Mouse (Mus musculus) T-helper 2 cell (primary cell): ENCODE measurements at regions not wholly inside any gene's neighbourhood (a gene's known extent, or its start where the extent isn't known, plus 50 kb on each side); places are given as distances from the start of the nearest gene placed in this dataset.

Source experiments
- in situ Hi-C: fragments of 300-600 bp; cut with MboI, MseI; formaldehyde crosslinking; loops from one replicate; pipeline ENCODE4 v1.15.1; 2025; ENCODE audit warnings: high pct_unique_total_duplicates

DNA sequence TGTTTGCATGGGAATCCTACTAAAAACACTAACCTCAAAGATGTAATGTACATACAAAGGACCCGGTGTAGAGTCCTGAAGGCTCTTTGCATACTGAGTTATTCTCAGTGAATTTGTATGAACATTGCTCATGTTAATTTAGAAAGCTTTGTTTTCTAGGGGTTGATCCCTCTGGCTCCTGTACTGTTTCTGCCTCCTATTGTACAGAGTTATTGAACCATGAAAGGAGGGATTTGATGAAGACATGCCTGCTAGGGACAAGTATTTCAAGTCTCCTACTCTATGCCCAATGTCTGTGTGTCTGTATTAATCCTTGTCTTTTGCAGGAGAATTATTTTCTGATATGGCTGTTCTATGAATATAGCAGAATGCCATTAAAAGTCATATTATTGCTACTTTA lies 1425.1 kb downstream of the Fam181b start:
- in situ Hi-C loops, result no loop called here

DNA sequence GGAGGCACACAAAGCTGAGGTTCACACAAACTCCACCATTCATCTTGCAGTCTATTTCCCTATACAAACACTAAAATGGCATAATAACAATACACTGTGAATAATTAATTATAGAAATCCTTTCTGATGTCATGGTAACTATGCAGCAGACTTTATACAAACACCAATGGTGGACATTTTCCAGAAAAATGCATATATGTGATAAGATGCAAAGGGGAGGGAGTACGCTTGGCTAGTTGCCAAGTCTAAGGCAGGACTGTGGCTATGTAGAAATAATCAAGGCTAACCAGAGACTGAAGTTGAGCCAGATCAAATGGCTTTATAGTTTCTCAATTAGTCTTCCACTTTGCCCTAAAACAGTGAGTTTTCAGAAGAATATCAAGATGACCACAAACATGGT lies 1437.3 kb downstream of the Fam181b start:
- in situ Hi-C loops, result no loop called here

DNA sequence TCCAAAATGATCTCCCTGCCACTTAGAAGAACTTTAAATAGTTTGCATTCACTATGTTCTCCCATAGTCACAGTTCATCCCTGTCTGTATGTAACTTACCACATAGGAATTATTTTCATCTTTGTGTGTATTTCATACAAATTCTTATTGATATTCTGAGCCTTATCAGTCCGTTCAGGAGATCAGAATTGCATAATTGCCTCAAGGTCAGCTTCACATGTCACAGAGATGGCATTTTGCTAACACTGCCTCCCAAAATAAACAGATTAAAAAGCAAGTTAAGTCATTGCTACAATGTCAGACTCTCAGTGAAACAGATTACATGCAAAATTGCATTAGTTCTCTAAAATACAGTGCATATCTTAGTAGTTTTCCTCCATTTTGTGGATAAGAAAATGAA lies 1452.9 kb downstream of the Fam181b start:
- in situ Hi-C loops, result loop anchor here (10.0 kb wide), 1 partner anchor 328 kb away; no protein-coding TSS in a partner anchor

DNA sequence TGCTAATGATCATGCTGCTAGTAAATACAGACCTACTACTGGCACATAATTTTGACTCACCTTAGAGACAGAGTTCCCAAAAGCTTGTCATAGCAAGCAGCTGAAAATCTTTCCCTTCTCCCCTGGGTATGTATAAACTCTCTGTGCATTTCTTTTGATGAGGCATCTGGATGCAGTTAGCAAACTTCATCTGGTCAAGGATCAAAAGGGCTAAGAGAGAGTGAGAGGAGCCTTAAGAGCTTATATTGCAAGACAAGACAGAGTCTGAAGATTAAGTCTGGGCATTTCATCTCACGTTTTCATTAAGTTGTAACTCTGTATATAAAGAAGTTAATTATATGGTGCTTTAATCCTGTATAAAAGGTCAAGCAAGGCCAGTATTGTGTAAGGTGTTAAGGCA lies 1468.7 kb downstream of the Fam181b start:
- in situ Hi-C loops, result no loop called here

DNA sequence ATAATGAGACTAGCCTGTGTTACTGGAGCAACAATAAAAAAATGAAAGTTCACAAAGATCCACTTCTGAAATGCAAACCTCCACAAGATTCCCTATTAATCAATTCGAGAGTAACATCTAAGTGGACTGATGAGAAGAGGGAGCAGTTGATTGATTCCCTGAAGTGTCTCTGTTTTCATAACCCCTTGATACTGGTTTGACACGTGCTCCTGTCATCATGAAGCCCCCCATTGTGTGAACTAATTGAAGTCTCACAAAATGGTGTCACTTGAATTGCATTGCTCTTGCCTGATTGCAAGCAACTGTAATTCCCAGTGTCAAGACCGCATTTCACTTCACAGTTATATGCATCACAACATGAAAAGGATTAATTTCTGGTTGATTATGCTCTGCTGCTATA lies 1501.8 kb downstream of the Fam181b start:
- in situ Hi-C loops, result no loop called here

DNA sequence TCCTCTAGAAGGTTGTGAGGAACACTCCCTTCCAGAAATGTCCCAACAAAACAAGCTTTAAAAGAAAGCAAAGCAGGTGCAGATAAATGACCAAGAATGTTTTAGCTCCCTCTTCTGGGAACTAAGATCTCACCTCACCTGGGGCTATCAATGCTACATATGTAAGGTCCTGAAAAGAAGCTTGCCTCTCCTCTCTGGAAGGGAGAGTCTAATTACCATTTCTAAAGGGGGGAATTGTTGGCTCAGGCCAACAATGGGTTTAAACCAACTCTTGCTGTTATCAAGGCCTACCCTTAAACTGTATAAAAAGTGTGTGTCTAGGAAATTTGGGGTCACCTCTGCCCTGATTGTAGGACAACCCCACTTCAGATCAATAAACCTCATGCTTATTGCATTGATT lies 1508.1 kb downstream of the Fam181b start:
- in situ Hi-C loops, result no loop called here

DNA sequence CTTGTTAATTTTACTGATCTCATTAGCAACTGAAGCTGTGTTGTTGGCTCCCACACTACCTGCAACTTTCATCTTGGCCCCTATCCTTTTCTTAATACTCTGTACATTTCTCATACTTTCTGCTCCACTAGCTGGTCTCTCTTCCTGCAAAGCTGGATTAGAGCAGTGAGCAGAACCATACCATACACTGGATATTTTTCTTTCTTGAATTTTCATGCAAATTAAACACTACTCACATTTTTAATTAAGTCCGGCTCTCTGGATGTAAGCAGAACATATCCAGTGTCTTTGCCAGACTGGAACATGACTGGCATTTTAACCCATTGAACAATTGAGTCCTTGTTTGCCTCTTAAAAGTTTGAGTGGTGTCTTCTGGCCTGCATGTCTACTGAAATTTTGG lies 1515.0 kb downstream of the Fam181b start:
- in situ Hi-C loops, result no loop called here

DNA sequence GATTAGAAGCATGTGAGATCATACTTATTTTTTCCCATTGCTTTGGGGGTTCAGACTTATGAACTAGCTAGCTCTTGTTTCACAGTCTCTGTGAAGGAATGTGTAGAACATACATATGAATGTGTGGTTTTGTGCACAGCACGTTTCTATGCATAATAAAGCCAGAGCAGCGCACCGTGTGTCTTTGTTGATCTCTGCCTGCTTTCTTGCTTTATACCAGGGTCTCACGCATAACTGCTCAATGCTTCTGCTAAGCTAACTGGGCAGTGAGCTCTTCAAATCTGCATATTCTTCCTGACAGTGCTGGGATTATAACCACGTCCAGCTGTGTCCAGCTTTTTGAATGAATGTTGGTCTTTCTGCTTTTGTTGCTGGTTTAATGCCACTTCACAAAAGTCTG lies 1539.3 kb downstream of the Fam181b start:
- in situ Hi-C loops, result no loop called here

DNA sequence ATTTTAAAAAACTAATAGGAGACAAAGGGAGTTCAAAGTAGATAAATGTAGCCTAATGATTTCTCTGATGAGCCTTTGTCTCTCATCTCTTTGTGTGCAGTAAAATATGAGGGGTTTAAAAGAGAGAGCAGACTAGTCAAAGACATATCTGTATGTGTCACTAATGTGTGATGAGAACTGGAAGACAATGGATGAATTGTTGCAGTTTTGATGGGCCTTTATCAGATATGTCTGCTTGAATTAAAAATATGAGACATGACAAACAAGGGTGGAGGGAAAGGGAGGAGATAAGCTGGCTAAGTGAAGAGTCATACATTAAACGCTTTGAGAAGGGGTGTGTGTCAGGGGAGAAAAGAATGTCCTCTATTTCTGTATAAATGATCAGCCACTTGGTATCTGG lies 1544.9 kb downstream of the Fam181b start:
- in situ Hi-C loops, result no loop called here

DNA sequence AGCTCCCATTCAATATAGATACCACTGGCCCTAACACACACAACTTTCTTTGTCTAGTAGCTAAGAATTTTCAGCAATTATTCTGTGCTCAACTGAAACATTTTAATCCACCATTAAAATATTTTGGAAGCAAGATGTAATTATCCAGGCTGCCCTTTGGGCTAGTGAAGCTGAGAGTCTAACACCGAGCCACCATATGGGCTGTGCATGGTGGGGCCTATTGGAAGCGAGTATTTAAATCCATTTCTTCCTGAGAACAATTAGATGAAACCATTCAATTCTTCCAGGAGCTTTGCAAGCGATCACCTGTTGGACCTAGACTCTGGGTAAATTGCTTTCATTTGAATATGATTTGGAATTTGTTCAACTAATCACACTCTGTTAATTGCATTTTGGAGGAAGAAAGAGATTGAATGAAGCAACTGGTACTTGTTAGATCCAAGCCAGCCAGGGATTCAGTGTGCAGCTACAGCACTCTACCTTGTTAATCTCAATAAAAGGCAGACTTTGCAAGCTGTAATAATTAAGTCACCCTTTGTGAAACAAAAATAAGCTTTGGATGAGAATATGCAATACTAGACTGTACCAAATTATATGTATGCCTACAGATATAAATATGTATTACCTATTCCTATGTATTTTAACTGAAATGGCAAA lies 1533.6 kb upstream of the Tenm4 start:
- in situ Hi-C loops, result no loop called here

DNA sequence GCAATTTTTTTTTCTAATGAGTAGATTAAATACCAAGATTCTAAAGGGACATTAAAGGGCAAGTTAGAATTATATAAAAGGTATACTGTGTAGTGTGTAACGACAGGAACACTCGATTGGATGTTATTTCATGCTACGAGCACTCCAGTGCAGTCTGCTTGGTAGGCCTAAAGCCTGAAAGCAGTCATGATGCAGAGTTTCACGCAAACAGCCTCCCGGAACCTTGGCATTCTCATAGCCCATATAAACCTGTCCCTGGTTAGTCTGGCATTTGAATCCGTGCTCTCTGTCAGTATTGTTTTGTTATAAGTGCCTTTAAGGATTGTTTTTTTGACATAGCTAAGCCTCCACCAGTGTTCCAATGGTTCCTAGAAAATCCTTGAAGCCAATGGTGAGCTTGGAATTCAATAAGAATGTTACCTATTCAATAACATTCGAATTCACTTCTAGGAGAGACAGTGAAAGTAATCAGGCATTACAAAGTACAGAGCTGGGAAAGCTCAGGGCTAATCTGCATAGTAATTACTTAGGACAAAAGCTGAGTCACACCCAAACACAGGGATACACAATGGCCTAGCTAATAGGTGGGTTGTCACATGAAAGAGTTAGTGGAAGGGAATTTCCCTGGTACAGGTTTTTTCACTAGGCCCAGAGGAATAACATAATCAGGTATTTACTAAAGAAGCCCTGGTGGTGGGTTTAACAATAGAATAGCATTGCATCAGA lies 1526.3 kb upstream of the Tenm4 start:
- in situ Hi-C loops, result no loop called here

DNA sequence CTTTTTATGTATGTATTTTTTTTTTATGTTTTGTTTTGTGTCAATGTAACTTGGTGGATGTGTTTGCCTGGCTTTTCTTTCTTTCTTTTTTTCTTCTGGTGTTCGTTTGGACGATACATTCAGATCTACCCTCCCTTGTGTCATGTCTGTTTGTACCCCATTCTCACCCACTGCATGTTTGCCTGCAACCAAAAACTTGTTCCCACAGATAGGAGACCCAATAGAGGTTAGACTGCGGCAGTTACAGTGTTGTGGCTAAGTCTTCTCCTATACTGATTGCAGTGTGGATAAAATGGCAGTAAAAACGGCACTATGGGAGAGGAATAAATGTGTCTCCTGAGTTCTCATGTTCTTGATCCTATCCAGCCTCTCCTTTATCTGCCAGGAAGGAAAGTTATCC lies 1525.7 kb upstream of the Tenm4 start:
- in situ Hi-C loops, result no loop called here

DNA sequence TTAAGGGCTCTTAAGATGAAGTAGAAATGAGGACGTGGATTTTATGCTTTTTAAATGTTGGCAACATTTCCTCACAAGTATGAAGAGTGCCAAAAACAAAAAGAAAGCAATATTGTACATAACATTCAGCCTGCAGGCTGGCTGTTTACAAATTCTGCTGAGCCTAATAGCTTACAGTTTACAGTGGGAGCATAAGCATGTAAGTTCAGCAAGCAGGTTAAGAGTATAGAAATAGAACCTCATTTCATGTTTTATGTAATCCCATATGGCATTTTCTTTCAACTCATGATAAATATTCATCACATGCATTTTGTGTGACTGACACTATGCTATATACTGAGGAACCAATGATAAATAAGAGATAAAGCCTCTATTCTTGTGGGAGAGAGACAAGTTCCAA lies 1520.6 kb upstream of the Tenm4 start:
- in situ Hi-C loops, result no loop called here

DNA sequence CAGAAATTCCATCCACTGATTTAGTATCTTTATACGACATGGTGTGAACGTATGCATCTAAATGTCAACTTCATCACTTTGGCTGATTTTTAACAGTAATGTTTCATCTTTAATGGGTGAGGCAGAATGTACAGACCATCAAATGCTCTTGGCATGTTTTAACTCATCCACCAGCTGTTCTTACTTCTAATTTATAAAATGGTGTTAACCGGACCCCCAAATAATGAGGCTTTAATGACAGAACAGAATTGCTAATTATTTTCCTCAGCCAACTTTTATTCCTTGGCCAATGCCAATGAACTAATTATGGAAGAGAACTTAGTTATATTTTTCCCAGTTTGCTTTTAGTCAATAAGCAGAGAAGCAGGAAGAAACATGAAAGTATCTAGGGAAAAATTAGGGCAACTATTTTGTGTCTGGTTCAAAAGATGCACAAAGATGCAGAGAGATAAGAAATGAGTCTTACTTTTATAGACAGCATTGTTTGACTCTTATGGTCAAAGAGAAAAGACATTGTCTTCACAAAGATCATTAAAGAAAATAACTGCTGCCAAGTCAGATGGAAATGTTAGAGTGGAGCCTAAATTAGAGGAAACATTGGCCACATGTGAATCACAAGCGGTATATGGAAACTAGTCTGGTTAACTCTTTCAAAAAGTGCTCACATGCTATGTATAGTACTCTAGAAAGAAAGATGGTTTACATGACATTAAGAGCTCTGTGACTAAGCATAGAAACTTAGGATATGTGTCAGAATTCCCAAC lies 1504.5 kb upstream of the Tenm4 start:
- in situ Hi-C loops, result no loop called here

DNA sequence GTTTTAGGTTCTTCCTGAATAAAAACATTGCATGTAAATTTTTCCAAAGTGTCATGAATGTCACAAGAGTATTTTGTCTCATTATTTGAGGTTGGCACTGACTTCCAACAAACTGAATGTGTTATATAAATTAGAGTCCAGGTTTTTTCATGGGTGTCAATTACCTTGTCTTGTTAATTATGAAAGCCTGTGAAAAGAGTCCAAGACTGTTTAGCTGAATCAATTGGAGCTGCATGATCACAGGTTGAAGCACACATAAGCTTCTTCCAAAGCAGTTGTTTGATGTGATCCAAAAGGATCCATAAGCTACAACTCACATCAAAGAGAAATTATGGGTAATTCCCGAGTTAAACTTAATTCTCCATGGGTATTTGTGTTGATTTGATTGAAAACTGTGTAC lies 1502.8 kb upstream of the Tenm4 start:
- in situ Hi-C loops, result no loop called here

DNA sequence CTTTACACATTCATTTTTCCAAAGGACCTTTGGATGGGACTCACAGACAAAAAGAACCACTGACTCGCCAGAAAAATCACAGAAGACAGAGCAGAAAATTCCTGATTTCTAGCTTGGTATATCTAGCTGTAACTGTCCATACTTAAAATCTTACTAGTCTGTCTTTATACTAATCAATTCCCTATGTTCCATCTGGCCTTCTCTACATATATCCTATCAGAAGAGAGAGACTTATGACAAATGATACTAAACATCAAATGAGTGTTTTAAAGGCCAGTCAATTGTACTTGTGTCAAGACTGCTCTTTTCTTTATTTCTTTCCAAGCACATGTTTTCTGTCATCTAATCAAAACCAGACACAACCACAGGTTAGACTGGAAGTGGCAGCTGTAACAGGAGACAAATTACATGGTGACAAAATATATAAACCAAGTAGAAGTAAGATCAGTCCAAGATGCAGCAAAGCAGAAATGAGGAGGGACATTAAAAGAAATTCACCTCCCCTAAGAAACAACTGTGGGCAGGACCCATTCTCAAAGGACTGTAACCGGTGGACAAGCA lies 1502.1 kb upstream of the Tenm4 start:
- in situ Hi-C loops, result no loop called here

DNA sequence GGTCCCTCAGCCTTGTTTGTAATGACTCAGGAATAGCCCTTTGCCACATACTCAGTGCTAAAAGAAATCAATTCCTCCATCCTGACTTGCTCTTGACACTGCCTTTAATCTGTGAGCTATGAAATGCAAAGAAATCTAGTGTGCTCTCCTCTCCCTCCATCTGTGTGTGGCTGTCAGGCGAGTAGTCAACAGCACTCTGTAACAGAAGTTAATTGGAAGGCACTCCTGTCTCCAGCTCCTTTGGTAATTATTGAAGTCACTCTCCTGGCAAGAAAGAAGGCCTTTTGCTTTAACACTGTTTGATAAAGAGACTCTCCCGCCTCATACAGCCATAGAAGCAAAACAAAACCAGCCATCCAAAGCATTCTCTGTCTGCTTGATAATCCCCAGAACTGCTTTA lies 1483.2 kb upstream of the Tenm4 start:
- in situ Hi-C loops, result no loop called here

DNA sequence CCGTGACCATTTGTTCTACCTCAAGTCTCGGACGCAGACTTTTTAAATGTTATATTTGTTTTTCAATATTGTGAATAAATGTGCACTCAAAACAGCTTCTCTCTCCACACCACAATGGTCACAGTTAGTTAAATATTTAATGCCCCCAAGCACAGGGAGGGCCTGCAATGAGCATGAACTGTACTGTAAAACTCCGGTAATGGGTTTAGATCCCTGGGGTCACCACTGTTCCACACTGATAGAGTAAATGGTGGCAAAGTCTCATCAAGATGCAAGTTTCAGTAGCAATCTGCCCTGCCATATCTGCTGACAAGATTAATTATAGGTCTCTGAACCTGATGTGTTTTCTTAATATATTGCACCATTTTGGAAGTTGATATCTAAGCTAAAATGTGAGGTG lies 1473.8 kb upstream of the Tenm4 start:
- in situ Hi-C loops, result no loop called here

DNA sequence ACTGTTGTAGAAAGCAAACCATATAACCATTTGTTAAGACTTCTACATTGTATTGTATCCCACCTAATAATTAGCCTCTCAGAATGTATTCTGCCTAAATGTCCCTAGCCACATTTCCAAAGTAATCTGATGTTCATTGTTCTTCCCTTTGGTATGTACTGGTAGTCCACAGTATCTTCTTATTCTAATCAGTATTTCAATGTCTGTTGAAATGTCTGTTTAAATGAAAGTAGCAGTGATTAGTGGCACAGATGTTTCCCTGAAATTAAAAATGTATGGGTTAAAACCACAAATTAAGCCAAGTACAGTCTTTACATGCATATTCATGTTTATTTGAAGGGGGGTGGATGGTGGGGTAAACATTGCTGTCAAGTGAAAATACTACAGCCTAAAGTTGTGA lies 1464.6 kb upstream of the Tenm4 start:
- in situ Hi-C loops, result loop anchor here (10.0 kb wide), 1 partner anchor 442 kb away; no protein-coding TSS in a partner anchor

DNA sequence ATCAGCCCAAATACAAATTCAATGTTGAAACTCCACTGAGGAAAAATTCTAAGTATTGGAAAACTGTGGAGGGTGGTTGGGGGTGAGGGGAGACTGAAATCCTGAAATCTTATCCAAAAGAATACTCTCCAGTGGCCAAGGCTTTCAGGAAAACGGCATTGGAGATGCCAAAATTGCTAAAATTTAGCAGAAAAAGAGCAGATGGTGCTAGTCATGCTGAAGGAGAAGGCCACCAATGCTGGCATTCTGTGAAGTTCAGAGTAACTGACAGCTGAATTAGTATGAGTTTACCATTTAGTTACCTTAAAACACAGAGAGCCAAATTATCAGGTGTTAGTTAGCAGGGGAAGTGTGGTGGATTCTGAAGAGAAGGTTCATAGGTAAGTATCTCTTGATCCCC lies 1437.6 kb upstream of the Tenm4 start:
- in situ Hi-C loops, result no loop called here

DNA sequence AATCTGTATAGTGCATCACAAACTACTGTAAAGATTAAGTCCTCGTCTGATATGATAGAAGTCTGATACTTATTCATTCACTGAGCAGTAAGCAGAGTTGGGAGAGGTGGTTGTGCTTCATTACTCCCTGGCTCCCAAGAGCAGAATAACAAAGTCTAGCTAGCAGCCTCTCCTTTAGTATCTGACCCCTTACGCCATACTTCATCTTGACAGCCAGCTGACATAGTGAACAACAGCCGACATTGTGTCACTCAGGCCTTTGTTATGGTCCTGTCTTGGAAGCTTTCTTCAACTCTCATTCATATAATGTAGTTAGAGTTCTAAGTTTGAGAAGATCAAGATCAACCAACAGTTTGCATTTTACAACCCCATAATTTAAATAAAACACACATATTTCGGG lies 1436.3 kb upstream of the Tenm4 start:
- in situ Hi-C loops, result no loop called here
